Mouse (Mus musculus): ENCODE data around the gene Mcm2. TPM values are rescaled to one million over a fixed set of nuclear protein-coding genes. Genes with fewer than 3 reads are reported as not detected.

Mcm2 gene
- polyA plus RNA-seq, 1 experiment from 2014 or later: 16.2 TPM

DNA sequence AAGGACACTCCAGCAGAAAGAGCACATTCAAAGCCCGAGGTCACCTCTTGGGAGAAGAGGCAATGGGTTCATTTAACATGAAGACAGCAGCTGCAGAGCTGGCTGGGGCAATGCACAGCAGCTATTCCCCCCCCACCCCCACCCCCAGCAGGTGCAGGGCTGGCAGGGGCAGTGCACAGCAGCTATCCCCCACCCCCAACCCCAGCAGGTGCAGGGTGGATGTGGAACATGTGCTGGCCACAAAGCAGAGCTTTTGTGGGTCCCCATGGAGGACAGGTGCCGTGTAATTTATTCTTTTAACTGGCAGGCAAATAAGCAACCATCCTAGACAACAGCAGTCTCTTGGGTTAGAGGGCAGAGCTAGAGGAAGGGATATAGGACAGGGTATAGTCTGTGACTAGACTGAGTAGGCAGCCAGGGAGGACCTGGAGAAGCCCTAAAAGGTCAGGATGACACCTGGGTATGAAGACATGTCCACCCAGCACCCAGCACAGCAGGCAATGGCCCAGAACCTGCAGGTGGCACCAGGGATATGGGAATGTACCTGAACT lies 12.1 kb downstream of the Mcm2 start:
- no peak overlapping the region for H3K9ac ChIP-seq (ENCODE audit: low read depth, low read length)
- no peak overlapping the region for H3K27ac ChIP-seq (ENCODE audit: low read length)
- 29% methylated on average over 2 of the region's 2 CpGs for whole genome bisulfite sequencing
- ATAC-seq: no peak
- H3K4me3 ChIP-seq (ENCODE audit: low read depth, low read length): no peak overlapping the region
- no peaks in the 10 kb centered on the region for H3K4me1 ChIP-seq (ENCODE audit: control insufficient read depth, insufficient read depth, low read length)
- H3K27me3 ChIP-seq (ENCODE audit: control insufficient read depth, insufficient read depth, low read depth, low read length): no peaks in the 10 kb centered on the region
- no peak overlapping the region for H3K4me2 ChIP-seq (ENCODE audit: low read length)
- peaks cover 14% of the 10 kb centered on the region for H3K36me3 ChIP-seq (ENCODE audit: control insufficient read depth, insufficient read depth, low read length)
- H3K9me3 ChIP-seq (replicated peaks; ENCODE audit: control insufficient read depth, low read length, poor library complexity, severe bottlenecking): no peaks in the 10 kb centered on the region

DNA sequence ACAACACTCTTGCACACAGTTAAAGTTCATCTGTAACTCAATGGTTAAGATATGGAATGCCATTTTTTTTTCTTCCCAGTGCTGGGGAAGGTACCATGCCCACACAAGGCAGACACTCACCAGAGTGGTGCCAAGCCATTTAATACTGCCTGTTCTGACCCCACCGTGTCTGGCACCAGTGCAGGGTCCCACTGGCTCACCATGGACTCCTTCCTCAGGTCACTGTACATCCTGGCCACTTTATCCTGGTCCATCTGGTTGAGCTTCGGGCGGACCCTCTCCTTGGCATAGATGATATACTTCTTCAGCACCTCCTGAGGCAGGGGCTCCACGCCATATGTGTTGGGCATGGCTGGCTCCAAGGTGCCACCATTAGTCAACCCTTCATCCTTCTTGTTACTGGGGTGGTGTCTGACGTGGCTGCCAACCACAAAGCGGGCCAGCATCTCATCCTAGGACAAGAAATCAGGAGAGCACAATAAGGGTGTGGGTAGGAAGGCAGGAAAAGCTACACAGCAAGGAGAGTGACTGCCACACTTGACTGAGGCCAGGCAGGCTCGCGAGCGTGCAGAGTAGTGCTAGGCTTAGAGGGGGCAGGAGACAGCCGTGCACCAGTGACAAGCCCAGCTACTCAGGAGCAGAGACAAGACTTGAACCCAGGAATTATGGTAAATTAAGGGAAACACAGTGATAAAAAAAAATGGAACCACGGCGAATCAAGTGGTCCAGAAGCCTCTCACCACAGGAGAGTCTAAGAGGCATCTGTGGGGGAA lies 12.8 kb downstream of the Mcm2 start:
- no peaks in the 10 kb centered on the region for H3K9me3 ChIP-seq (replicated peaks; ENCODE audit: control insufficient read depth, low read length, poor library complexity, severe bottlenecking)
- H3K4me2 ChIP-seq (ENCODE audit: low read length): no peak overlapping the region
- no peak for ATAC-seq
- peaks cover 12% of the 10 kb centered on the region for H3K36me3 ChIP-seq (ENCODE audit: control insufficient read depth, insufficient read depth, low read length)
- H3K4me1 ChIP-seq (ENCODE audit: control insufficient read depth, insufficient read depth, low read length): no peaks in the 10 kb centered on the region
- H3K27me3 ChIP-seq (ENCODE audit: control insufficient read depth, insufficient read depth, low read depth, low read length): no peaks in the 10 kb centered on the region
- 85% methylated on average over 12 of the region's 12 CpGs for WGBS
- H3K9ac ChIP-seq (ENCODE audit: low read depth, low read length): no peak overlapping the region
- H3K27ac ChIP-seq (ENCODE audit: low read length): no peak overlapping the region
- H3K4me3 ChIP-seq (ENCODE audit: low read depth, low read length): no peak overlapping the region

DNA sequence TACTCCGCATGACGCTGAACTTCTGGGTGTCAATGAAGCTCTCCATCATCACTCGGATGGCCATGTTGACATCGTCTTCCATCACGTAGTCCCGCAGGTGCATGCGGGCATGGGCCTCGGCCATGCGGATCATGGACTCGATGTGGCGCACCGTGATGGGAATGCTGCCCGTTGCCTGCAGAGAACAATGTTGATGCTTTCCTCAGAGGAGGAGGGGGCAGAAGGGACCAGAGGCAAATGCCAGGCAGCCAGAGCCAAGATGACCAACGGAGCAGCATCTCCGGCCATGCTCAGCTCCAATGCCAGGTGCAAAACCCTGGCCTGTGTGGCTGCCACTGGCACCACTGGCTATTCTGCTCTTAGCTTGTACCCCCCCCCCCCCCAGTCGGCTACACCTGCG lies 13.9 kb downstream of the Mcm2 start:
- H3K9ac ChIP-seq (ENCODE audit: low read depth, low read length): no peak overlapping the region
- H3K4me1 ChIP-seq (ENCODE audit: control insufficient read depth, insufficient read depth, low read length): no peaks in the 10 kb centered on the region
- H3K27me3 ChIP-seq (ENCODE audit: control insufficient read depth, insufficient read depth, low read depth, low read length): no peaks in the 10 kb centered on the region
- WGBS: 97% methylated on average over 17 of the region's 17 CpGs
- H3K4me3 ChIP-seq (ENCODE audit: low read depth, low read length): no peak overlapping the region
- ATAC-seq: no peak
- H3K36me3 ChIP-seq (ENCODE audit: control insufficient read depth, insufficient read depth, low read length): peaks cover 9% of the 10 kb centered on the region
- H3K4me2 ChIP-seq (ENCODE audit: low read length): no peak overlapping the region
- H3K27ac ChIP-seq (ENCODE audit: low read length): no peak overlapping the region
- no peaks in the 10 kb centered on the region for H3K9me3 ChIP-seq (replicated peaks; ENCODE audit: control insufficient read depth, low read length, poor library complexity, severe bottlenecking)

DNA sequence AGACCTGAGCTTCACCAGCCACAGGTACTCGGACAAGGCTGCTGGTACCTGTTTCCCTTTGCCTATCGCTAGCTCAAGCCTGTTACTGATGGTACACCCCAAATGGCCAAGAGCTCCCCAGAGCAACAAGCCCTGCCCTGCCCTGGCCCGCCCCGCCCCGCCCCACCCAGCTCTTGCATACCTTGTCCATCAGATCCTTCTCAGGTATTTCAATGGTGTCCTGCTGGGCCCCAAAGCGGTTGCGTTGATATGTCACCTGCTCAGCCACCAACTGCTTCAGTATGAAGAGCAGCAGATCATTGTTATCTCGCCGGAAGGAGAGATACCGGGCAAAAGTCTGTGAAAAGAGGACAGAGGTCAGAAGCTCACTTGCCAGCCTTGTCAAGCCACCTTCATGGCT lies 14.4 kb downstream of the Mcm2 start:
- H3K4me3 ChIP-seq (ENCODE audit: low read depth, low read length): no peak overlapping the region
- H3K27ac ChIP-seq (ENCODE audit: low read length): no peak overlapping the region
- no peak overlapping the region for H3K4me2 ChIP-seq (ENCODE audit: low read length)
- no peaks in the 10 kb centered on the region for H3K27me3 ChIP-seq (ENCODE audit: control insufficient read depth, insufficient read depth, low read depth, low read length)
- H3K4me1 ChIP-seq (ENCODE audit: control insufficient read depth, insufficient read depth, low read length): no peaks in the 10 kb centered on the region
- no peaks in the 10 kb centered on the region for H3K9me3 ChIP-seq (replicated peaks; ENCODE audit: control insufficient read depth, low read length, poor library complexity, severe bottlenecking)
- no peak overlapping the region for H3K9ac ChIP-seq (ENCODE audit: low read depth, low read length)
- over 99% methylated on average over 10 of the region's 10 CpGs for WGBS
- no peak for ATAC-seq
- H3K36me3 ChIP-seq (ENCODE audit: control insufficient read depth, insufficient read depth, low read length): peaks cover 4% of the 10 kb centered on the region

DNA sequence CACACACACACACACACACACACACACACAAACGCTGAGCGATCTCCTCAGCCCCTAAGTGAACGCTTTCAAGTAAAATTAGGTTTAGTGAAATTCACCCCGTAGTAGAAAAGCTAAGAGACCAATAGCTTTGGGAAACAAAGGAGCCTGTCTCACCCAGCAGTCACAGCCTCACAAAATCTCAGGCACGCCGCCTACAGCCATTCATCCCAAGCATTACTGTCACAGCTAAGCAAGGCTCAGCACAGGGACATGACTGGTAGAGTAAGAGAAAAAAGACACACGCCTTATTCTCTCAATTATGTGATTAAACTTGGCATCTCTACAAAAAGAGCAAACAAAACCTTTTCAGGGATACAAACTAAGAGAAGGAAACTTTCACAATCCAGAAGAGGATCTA lies 17.2 kb downstream of the Mcm2 start:
- no peaks in the 10 kb centered on the region for H3K36me3 ChIP-seq (ENCODE audit: control insufficient read depth, insufficient read depth, low read length)
- no peaks in the 10 kb centered on the region for H3K4me1 ChIP-seq (ENCODE audit: control insufficient read depth, insufficient read depth, low read length)
- no peak overlapping the region for H3K4me3 ChIP-seq (ENCODE audit: low read depth, low read length)
- no peak overlapping the region for H3K9ac ChIP-seq (ENCODE audit: low read depth, low read length)
- H3K4me2 ChIP-seq (ENCODE audit: low read length): no peak overlapping the region
- H3K27me3 ChIP-seq (ENCODE audit: control insufficient read depth, insufficient read depth, low read depth, low read length): no peaks in the 10 kb centered on the region
- H3K27ac ChIP-seq (ENCODE audit: low read length): no peak overlapping the region
- ATAC-seq: no peak
- H3K9me3 ChIP-seq (replicated peaks; ENCODE audit: control insufficient read depth, low read length, poor library complexity, severe bottlenecking): no peaks in the 10 kb centered on the region
- 44% methylated on average over 7 of the region's 7 CpGs for WGBS

DNA sequence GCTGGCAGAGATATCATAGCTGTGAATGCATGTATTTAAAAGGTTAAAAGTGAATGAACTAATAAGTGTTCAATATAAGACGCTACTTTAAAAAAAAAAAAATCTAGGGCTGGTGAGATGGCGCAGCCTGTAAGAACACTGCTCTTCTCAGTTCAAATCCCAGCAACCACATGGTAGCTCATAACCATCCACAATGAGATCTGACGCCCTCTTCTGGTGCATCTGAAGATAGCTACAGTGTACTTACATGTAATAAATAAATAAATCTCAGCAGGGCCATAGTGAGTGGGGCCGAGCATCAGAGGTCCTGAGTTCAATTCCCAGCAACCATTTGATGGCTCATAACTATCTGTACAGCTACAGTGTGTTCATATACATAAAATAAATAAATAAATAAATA lies 19.1 kb downstream of the Mcm2 start:
- H3K27ac ChIP-seq (ENCODE audit: low read length): no peak overlapping the region
- WGBS: 74% methylated on average over 4 of the region's 4 CpGs
- no peak for ATAC-seq

DNA sequence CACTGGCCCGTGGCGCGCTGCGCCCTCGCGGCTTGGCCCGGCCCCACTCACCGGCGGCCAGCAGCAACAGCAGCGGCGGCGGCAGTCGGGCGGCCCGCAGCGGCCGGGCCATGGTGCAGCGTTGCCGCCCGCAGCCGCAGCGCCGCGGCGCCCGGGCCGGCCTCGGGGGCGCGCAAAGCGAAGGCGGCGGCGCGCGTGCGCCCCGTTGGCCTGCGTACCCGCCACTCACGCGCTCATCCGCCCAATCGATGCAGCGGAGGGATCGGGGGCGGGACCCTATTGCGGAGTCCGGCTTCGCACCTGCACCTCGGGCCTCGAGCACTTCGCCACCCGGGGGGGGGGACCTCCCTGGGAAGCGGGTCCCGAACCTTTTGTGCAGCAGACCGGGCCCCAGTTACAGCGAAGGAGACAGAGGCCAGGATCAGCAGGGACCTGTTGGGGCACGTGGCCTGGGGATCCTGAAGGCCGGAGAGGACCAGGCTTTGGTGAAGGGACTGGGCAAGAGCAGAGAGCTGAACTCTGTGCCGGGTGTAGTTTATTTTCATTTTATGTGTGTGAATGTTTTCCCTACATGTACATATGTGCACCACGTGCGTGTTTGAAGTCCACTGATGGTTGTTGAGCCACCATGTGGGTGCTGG lies 23.6 kb downstream of the Mcm2 start, which contains the start of gene Podxl2:
Podxl2 (minus strand) TSS at position 177 of the 641 bp plus-strand sequence.
- H3K4me2 ChIP-seq (ENCODE audit: low read length): peak within 1 kb of the TSS; percentile 78
- ATAC-seq: peak; percentile 70
- H3K9ac ChIP-seq (ENCODE audit: low read depth, low read length): peak within 1 kb of the TSS; percentile 99
- H3K4me1 ChIP-seq (ENCODE audit: control insufficient read depth, insufficient read depth, low read length): peaks cover 34% of the 10 kb centered on the region
- H3K4me3 ChIP-seq (ENCODE audit: low read depth, low read length): peak within 1 kb of the TSS; percentile 96
- peak within 1 kb of the TSS; percentile 98 for H3K27ac ChIP-seq (ENCODE audit: low read length)
- no peaks in the 10 kb centered on the region for H3K9me3 ChIP-seq (replicated peaks; ENCODE audit: control insufficient read depth, low read length, poor library complexity, severe bottlenecking)
- WGBS: 8% methylated on average over 34 of the region's 63 CpGs
- no peaks in the 10 kb centered on the region for H3K27me3 ChIP-seq (ENCODE audit: control insufficient read depth, insufficient read depth, low read depth, low read length)
- H3K36me3 ChIP-seq (ENCODE audit: control insufficient read depth, insufficient read depth, low read length): no peaks in the 10 kb centered on the region

More for the DNA sequence above, 19.1 kb downstream of the Mcm2 start:
- Histone ChIP-seq H3K9ac (ENCODE audit: low read depth, low read length) (no peak overlapping the region), H3K27me3 (ENCODE audit: control insufficient read depth, insufficient read depth, low read depth, low read length) (no peaks in the 10 kb centered on the region), H3K4me1 (ENCODE audit: control insufficient read depth, insufficient read depth, low read length) (no peaks in the 10 kb centered on the region), H3K4me3 (ENCODE audit: low read depth, low read length) (no peak overlapping the region), H3K36me3 (ENCODE audit: control insufficient read depth, insufficient read depth, low read length) (no peaks in the 10 kb centered on the region), H3K4me2 (ENCODE audit: low read length) (no peak overlapping the region), H3K9me3 (replicated peaks; ENCODE audit: control insufficient read depth, low read length, poor library complexity, severe bottlenecking) (no peaks in the 10 kb centered on the region)

DNA sequence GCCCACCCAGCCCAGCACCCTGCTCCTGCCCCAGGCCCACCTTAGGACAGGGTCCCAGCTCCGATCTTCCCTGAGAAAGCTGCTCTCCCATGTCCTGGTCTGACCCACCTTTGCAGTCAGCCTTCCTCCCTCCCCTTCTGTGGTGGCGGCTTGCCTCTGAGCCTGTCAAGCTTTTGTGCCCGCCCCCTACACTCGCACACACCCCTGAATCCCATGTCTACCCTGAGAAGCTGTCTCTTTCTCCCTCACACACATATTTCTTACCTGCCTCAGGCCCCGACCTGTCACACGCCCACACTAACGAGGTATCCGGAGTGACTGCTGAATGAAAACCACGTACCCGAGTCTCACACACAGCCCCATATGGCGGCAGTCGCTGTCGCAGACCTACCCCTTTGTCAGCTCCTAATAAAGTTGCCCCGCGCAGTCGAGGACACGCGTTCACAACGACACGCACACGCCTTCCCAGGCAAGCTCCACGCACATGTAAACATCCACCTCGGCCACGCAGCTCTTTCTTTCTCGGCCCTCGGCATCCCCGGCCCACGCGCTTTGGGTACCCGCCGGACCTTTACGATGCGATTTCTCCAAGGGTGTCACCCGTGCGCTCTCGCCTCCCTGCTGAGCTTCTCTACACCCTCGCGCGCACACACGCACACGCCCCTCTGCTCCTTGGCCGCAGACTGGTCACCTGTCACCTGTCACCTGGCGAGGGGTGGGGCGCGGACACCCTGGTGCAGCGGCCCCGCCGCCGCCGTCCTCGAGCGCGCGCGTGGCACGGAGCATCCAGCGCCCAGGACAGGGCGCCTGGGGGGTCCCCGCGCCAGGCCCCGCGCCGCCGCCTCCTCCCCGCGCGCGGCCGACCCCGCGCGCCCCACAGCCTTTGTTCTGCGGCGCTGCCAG lies 24.4 kb downstream of the Mcm2 start:
- peak; percentile 72 for ATAC-seq
- Histone ChIP-seq H3K27me3 (ENCODE audit: control insufficient read depth, insufficient read depth, low read depth, low read length) (no peaks in the 10 kb centered on the region), H3K36me3 (ENCODE audit: control insufficient read depth, insufficient read depth, low read length) (no peaks in the 10 kb centered on the region), H3K4me1 (ENCODE audit: control insufficient read depth, insufficient read depth, low read length) (peaks cover 40% of the 10 kb centered on the region), H3K9ac (ENCODE audit: low read depth, low read length) (peak overlapping the region; percentile 99), H3K9me3 (replicated peaks; ENCODE audit: control insufficient read depth, low read length, poor library complexity, severe bottlenecking) (no peaks in the 10 kb centered on the region), H3K4me2 (ENCODE audit: low read length) (peak overlapping the region; percentile 78), H3K27ac (ENCODE audit: low read length) (peak overlapping the region; percentile 98), H3K4me3 (ENCODE audit: low read depth, low read length) (peak overlapping the region; percentile 96)
- 1% methylated on average over 44 of the region's 74 CpGs for WGBS

Data from midbrain, embryonic 16.5 days (tissue).